Mouse (Mus musculus) midbrain, embryonic 14.5 days (tissue): ENCODE data around the gene Mtcl1. TPM values are rescaled to one million over a fixed set of nuclear protein-coding genes. Genes with fewer than 3 reads are reported as not detected.

ENCODE experiments used
- ATAC-seq: fragments of 200-750 bp; cut with Nextera tagmentation; 2 replicates; pipeline ENCODE4 v1.8.0; 2017; ENCODE audit warnings: moderate number of reproducible peaks, moderate library complexity; ENCODE audit not compliant: low FRiP score, low TSS enrichment
- DNase-seq: peaks from one replicate; pipeline ENCODE4 v3.0.0-alpha.2; 2015
- H3K27ac ChIP-seq: fragments of 300-500 bp; sonication (generic); replicated peaks from 2 replicates; pipeline ENCODE4 v1.5.1; 2014; ENCODE audit warnings: mild to moderate bottlenecking, low read depth, low read length, moderate library complexity
- H3K27me3 ChIP-seq: fragments of 300-500 bp; sonication (generic); 2 replicates; pipeline ENCODE4 v1.6.1; 2014; ENCODE audit warnings: low read length, control low read depth, mixed read lengths; ENCODE audit not compliant: control insufficient read depth, insufficient read depth
- H3K36me3 ChIP-seq: fragments of 300-500 bp; sonication (generic); 2 replicates; pipeline ENCODE4 v1.6.1; 2014; ENCODE audit warnings: low read length, control low read depth; ENCODE audit not compliant: control insufficient read depth, insufficient read depth
- H3K4me1 ChIP-seq: fragments of 300-500 bp; sonication (generic); 2 replicates; pipeline ENCODE4 v1.6.1; 2014; ENCODE audit warnings: mild to moderate bottlenecking, antibody characterized with exemption, low read length, control low read depth; ENCODE audit not compliant: control insufficient read depth, insufficient read depth
- H3K4me2 ChIP-seq: fragments of 300-500 bp; sonication (generic); 2 replicates; pipeline ENCODE4 v1.6.1; 2014; ENCODE audit warnings: mild to moderate bottlenecking, low read length, moderate library complexity
- H3K4me3 ChIP-seq: fragments of 300-500 bp; sonication (generic); replicated peaks from 2 replicates; pipeline ENCODE4 v1.5.1; 2014; ENCODE audit warnings: low read depth, low read length
- H3K9ac ChIP-seq: fragments of 300-500 bp; sonication (generic); replicated peaks from 2 replicates; pipeline ENCODE4 v1.6.1; 2014; ENCODE audit warnings: mild to moderate bottlenecking, low read length, moderate library complexity
- H3K9me3 ChIP-seq: fragments of 300-500 bp; sonication (generic); 2 replicates; pipeline ENCODE4 v1.6.1; 2016; ENCODE audit warnings: low read length, control low read depth, mixed read lengths; ENCODE audit not compliant: control insufficient read depth
- WGBS: fragments of 180-500 bp; shearing (Covaris S2); extraction: QIAGEN DNeasy Blood & Tissue Kit; methylation state at CpG from one replicate; pipeline ENCODE4 v1.1.7; 2014; 5-methylcytosine and 5-hydroxymethylcytosine counted together
- polyA plus RNA-seq: library from polyadenylated mRNA; unstranded; fragments of >200 nt; fragmentation: Nextera tagmentation; extraction: Ambion mirVana; gene quantifications from 2 replicates; pipeline ENCODE4 v1.2.1, GENCODE M21; 2014

Mtcl1 gene
- polyA plus RNA-seq, 1 experiment from 2014 or later, result 36.0 TPM

- Histone ChIP-seq H3K4me1 (no peaks in the 10 kb centered on the region), H3K9ac (no peak overlapping the region), H3K27ac (no peak overlapping the region), H3K36me3 (no peaks in the 10 kb centered on the region), H3K9me3 (no peaks in the 10 kb centered on the region), H3K4me2 (no peak overlapping the region), H3K4me3 (no peak overlapping the region), H3K27me3 (0 out of 2 replicates have a peak, but pooled peaks cover under 1% of the 10 kb centered on the region)
- 32% methylated on average over 1 of the region's 1 CpGs for WGBS
- ATAC-seq, result no peak
- DNase-seq, result no peak
Measured at GRCm38 (mm10) chr17:66457278-66457677, 7.7 kb upstream of the Mtcl1 start.

- H3K9me3 ChIP-seq, result no peaks in the 10 kb centered on the region
- H3K27me3 ChIP-seq, result 0 out of 2 replicates have a peak, but pooled peaks cover 3% of the 10 kb centered on the region
- ATAC-seq, result no peak
- H3K4me2 ChIP-seq, result peak overlapping the region; percentile 94
- H3K9ac ChIP-seq, result no peak overlapping the region
- no peak overlapping the region for H3K27ac ChIP-seq
- DNase-seq, result peak; percentile 95
- no peak overlapping the region for H3K4me3 ChIP-seq
- WGBS, result 2% methylated on average over 11 of the region's 11 CpGs
- H3K36me3 ChIP-seq, result no peaks in the 10 kb centered on the region
- peaks cover 31% of the 10 kb centered on the region for H3K4me1 ChIP-seq
Measured at GRCm38 (mm10) chr17:66451143-66451542, 1.6 kb upstream of the Mtcl1 start.

- 2% methylated on average over 18 of the region's 18 CpGs for WGBS
- no peak overlapping the region for H3K27ac ChIP-seq
Measured at GRCm38 (mm10) chr17:66450526-66451070, 1.0 kb upstream of the Mtcl1 start.

GRCm38 (mm10) chr17:66448421-66449405 lies 837 bp downstream of the Mtcl1 start:
- WGBS, result under 1% methylated on average over 110 of the region's 136 CpGs

More at GRCm38 (mm10) chr17:66450526-66451070, 1.0 kb upstream of the Mtcl1 start:
- Histone ChIP-seq H3K4me3 (peak overlapping the region; percentile 91), H3K4me2 (peak overlapping the region; percentile 94), H3K4me1 (peaks cover 37% of the 10 kb centered on the region), H3K27me3 (0 out of 2 replicates have a peak, but pooled peaks cover 3% of the 10 kb centered on the region), H3K36me3 (no peaks in the 10 kb centered on the region), H3K9me3 (no peaks in the 10 kb centered on the region), H3K9ac (peak overlapping the region; percentile 95; the same call in 1 of the 2 replicates)
- ATAC-seq (no peak), DNase-seq (no peak)

DNA sequence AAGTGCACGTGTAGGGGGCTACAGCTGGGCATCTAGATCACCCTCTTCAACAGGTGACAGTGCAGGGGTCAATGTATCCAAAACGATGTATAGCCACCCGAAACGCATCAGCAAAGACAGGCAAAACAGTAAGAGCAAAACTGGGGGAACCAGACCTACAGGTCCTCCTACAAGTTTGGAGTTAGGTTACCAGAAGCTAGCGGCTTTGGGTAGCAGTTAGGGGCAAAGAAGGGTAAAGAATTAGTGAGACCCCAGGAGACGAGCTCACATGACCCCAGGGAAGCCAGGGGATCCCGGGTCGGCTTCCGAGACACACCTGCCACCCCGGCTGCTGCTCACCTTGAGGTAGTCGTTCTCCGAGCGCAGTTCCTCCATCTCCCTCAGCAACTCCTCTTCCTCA lies 1.6 kb downstream of the Mtcl1 start:
- Histone ChIP-seq H3K27me3 (0 out of 2 replicates have a peak, but pooled peaks cover 3% of the 10 kb centered on the region), H3K4me2 (peak overlapping the region; percentile 94), H3K36me3 (no peaks in the 10 kb centered on the region), H3K4me1 (peaks cover 58% of the 10 kb centered on the region), H3K9ac (peak overlapping the region; percentile 95), H3K27ac (peak overlapping the region; percentile 95; the same call in 1 of the 2 replicates), H3K9me3 (no peaks in the 10 kb centered on the region), H3K4me3 (peak overlapping the region; percentile 91)
- ATAC-seq (no peak), DNase-seq (no peak)
- WGBS, result 1% methylated on average over 13 of the region's 13 CpGs

More at GRCm38 (mm10) chr17:66448421-66449405, 837 bp downstream of the Mtcl1 start:
- Histone ChIP-seq H3K9ac (peak overlapping the region; percentile 95), H3K4me1 (peaks cover 54% of the 10 kb centered on the region), H3K4me3 (peak overlapping the region; percentile 91), H3K27me3 (0 out of 2 replicates have a peak, but pooled peaks cover 3% of the 10 kb centered on the region), H3K9me3 (no peaks in the 10 kb centered on the region), H3K27ac (peak overlapping the region; percentile 95), H3K4me2 (peak overlapping the region; percentile 94), H3K36me3 (no peaks in the 10 kb centered on the region)
- DNase-seq (peak; percentile 73), ATAC-seq (peak; percentile 2; the same call in 1 of the 2 replicates)

- no peaks in the 10 kb centered on the region for H3K27me3 ChIP-seq
- DNase-seq (no peak), ATAC-seq (no peak)
- H3K4me1 ChIP-seq, result peaks cover 58% of the 10 kb centered on the region
- H3K4me3 ChIP-seq, result peak overlapping the region; percentile 91
- H3K4me2 ChIP-seq, result peak overlapping the region; percentile 94
- no peaks in the 10 kb centered on the region for H3K9me3 ChIP-seq
- WGBS, result 18% methylated on average over 7 of the region's 7 CpGs
- no peaks in the 10 kb centered on the region for H3K36me3 ChIP-seq
- peak overlapping the region; percentile 95 for H3K9ac ChIP-seq
- no peak overlapping the region for H3K27ac ChIP-seq
Measured at GRCm38 (mm10) chr17:66447007-66447312, 2.6 kb downstream of the Mtcl1 start.

DNA sequence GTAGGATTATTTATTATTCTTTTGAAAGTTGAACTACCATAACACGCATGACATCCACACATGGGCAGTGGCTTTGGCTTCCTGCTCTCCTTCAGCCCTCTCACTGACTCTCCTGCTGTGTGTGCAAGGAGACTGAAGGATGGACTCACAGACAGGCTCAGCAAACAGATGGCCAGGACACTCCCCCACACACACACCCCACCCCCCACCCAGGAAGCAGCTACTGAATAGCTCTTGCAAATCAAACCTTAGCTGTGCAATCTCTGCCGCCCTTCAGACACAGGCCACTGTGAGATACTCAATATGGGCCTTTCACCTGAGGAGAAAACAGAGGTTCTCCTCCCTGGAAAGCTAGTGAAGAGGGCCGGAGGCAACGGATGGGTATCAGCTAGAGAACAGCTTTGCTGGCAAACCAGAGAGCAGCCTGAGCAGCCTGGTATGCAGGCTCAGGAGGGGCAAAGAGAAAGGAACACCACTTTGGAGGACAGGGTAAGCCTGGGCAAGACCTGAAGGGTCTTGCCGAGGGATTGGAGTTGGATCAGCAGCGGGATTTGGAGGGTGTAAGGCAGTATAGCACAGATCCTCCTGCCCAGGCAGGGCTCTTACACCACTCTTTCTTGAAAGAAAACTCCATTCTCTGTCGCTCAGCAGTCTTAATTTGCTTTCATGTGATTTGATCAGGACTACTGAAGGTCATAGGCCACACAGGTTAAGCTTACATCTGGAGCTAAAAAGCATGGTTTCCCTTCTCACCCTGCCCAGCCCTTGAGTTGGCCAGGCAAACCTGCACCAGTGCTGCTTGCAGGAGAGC lies 3.1 kb downstream of the Mtcl1 start:
- H3K36me3 ChIP-seq, result no peaks in the 10 kb centered on the region
- H3K9ac ChIP-seq, result peak overlapping the region; percentile 95
- H3K4me3 ChIP-seq, result peak overlapping the region; percentile 91
- ATAC-seq (no peak), DNase-seq (no peak)
- peaks cover 56% of the 10 kb centered on the region for H3K4me1 ChIP-seq
- H3K27me3 ChIP-seq, result no peaks in the 10 kb centered on the region
- H3K27ac ChIP-seq, result no peak overlapping the region
- WGBS, result 9% methylated on average over 7 of the region's 7 CpGs
- peak overlapping the region; percentile 94 for H3K4me2 ChIP-seq
- no peaks in the 10 kb centered on the region for H3K9me3 ChIP-seq

DNA sequence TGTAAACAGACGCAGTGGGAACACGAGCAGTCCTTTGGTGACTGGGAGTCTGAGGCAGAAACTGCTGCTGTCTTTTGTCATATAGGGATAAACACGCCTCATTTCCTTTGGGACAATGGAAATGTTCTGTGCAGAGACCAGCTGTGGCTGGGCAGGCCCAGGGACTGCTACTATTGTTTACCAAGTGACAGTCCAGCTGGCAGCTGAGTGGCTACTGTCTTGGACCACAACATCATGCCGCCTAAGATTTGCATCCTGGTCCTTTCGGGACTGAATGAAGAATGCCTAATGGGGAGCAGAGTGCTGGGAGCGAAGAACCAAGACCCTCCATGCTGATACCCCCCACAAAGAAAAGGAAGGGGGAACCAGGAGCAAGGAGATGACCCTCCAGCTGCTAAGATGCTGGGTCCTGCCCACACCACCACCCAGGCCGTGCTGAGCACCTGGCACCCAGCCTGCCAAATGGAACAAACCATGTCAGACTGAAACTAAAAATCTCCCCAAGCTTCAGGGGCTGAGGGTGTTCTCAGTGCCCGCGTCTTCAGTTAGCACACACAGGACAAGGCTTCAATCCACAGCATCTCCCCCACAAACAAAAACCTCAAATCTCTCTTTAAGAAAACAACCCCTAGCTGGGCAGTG lies 5.4 kb downstream of the Mtcl1 start:
- WGBS, result 14% methylated on average over 9 of the region's 9 CpGs
- Histone ChIP-seq H3K9ac (peak overlapping the region; percentile 32), H3K36me3 (no peaks in the 10 kb centered on the region), H3K4me1 (peaks cover 63% of the 10 kb centered on the region), H3K27me3 (no peaks in the 10 kb centered on the region), H3K4me2 (peak overlapping the region; percentile 34), H3K27ac (peak overlapping the region; percentile 71), H3K9me3 (no peaks in the 10 kb centered on the region), H3K4me3 (no peak overlapping the region)
- ATAC-seq, result peak; percentile 65; the same call in 1 of the 2 replicates
- DNase-seq, result peak; percentile 69
